Mouse (Mus musculus): ENCODE results near the gene Serpini1. TPM values are rescaled to one million over a fixed set of nuclear protein-coding genes. Genes with fewer than 3 reads are reported as not detected.
A peak's percentile ranks its signal among the peaks of the same experiment; 100 is the strongest.

Serpini1 gene
- polyA plus RNA-seq, 1 experiment from 2014 or later, result 164 TPM

GRCm38 (mm10) chr3:75556695-75557291 is 554 bp upstream of the Serpini1 start, which contains the start of gene Pdcd10:
Pdcd10 (minus strand) TSS chr3:75556856.
- Histone ChIP-seq H3K9ac (replicated peaks) (peak within 1 kb of the TSS; percentile 86), H3K4me3 (replicated peaks) (peak within 1 kb of the TSS; percentile 80), H3K27me3 (replicated peaks) (no peaks in the 10 kb centered on the region), H3K9me3 (replicated peaks) (no peaks in the 10 kb centered on the region), H3K36me3 (no peaks in the 10 kb centered on the region), H3K4me1 (peaks cover 8% of the 10 kb centered on the region), H3K27ac (replicated peaks) (peak within 1 kb of the TSS; percentile 89), H3K4me2 (peak within 1 kb of the TSS; percentile 66)
- peak; percentile 97 for ATAC-seq (ENCODE audit: low FRiP score)
- under 1% methylated on average over 35 of the region's 35 CpGs for WGBS

- H3K36me3 ChIP-seq, result no peaks in the 10 kb centered on the region
- H3K4me3 ChIP-seq (replicated peaks), result no peak overlapping the region
- no peaks in the 10 kb centered on the region for H3K9me3 ChIP-seq (replicated peaks)
- H3K4me1 ChIP-seq, result no peaks in the 10 kb centered on the region
- no peak for ATAC-seq (ENCODE audit: low FRiP score)
- H3K9ac ChIP-seq (replicated peaks), result no peak overlapping the region
- no peak overlapping the region for H3K27ac ChIP-seq (replicated peaks)
- H3K4me2 ChIP-seq, result no peak overlapping the region
- 75% methylated on average over 2 of the region's 2 CpGs for WGBS
- no peaks in the 10 kb centered on the region for H3K27me3 ChIP-seq (replicated peaks)
Measured at GRCm38 (mm10) chr3:75574074-75574473, 16.7 kb downstream of the Serpini1 start.

GRCm38 (mm10) chr3:75575582-75575981 is 18.2 kb downstream of the Serpini1 start:
- Histone ChIP-seq H3K9ac (replicated peaks) (no peak overlapping the region), H3K27me3 (replicated peaks) (no peaks in the 10 kb centered on the region), H3K27ac (replicated peaks) (no peak overlapping the region), H3K4me2 (no peak overlapping the region), H3K36me3 (no peaks in the 10 kb centered on the region), H3K4me3 (replicated peaks) (no peak overlapping the region), H3K9me3 (replicated peaks) (no peaks in the 10 kb centered on the region), H3K4me1 (no peaks in the 10 kb centered on the region)
- WGBS, result 82% methylated on average over 1 of the region's 1 CpGs
- ATAC-seq (ENCODE audit: low FRiP score), result no peak

- WGBS, result 52% methylated on average over 4 of the region's 4 CpGs
Measured at GRCm38 (mm10) chr3:75579352-75579751, 22.0 kb downstream of the Serpini1 start.

GRCm38 (mm10) chr3:75583293-75583692 is 25.9 kb downstream of the Serpini1 start:
- H3K4me1 ChIP-seq, result no peaks in the 10 kb centered on the region; the same call in 1 of the 2 replicates
- WGBS, result 80% methylated on average over 3 of the region's 3 CpGs
- H3K9me3 ChIP-seq (replicated peaks), result no peaks in the 10 kb centered on the region
- H3K4me2 ChIP-seq, result no peak overlapping the region
- H3K4me3 ChIP-seq (replicated peaks), result no peak overlapping the region
- no peak for ATAC-seq (ENCODE audit: low FRiP score)
- H3K27ac ChIP-seq (replicated peaks), result no peak overlapping the region
- no peaks in the 10 kb centered on the region for H3K36me3 ChIP-seq
- no peaks in the 10 kb centered on the region for H3K27me3 ChIP-seq (replicated peaks)
- no peak overlapping the region for H3K9ac ChIP-seq (replicated peaks)

More at GRCm38 (mm10) chr3:75579352-75579751, 22.0 kb downstream of the Serpini1 start:
- Histone ChIP-seq H3K9ac (replicated peaks) (no peak overlapping the region), H3K27me3 (replicated peaks) (no peaks in the 10 kb centered on the region), H3K4me2 (no peak overlapping the region), H3K36me3 (no peaks in the 10 kb centered on the region), H3K27ac (replicated peaks) (no peak overlapping the region), H3K9me3 (replicated peaks) (no peaks in the 10 kb centered on the region), H3K4me1 (no peaks in the 10 kb centered on the region), H3K4me3 (replicated peaks) (no peak overlapping the region)
- no peak for ATAC-seq (ENCODE audit: low FRiP score)

- H3K27me3 ChIP-seq (replicated peaks), result no peaks in the 10 kb centered on the region
- ATAC-seq (ENCODE audit: low FRiP score), result no peak
- WGBS, result 91% methylated on average over 4 of the region's 4 CpGs
- no peaks in the 10 kb centered on the region for H3K36me3 ChIP-seq
- no peak overlapping the region for H3K9ac ChIP-seq (replicated peaks)
- no peaks in the 10 kb centered on the region for H3K9me3 ChIP-seq (replicated peaks)
- H3K4me3 ChIP-seq (replicated peaks), result no peak overlapping the region
- no peaks in the 10 kb centered on the region; the same call in 1 of the 2 replicates for H3K4me1 ChIP-seq
- H3K4me2 ChIP-seq, result no peak overlapping the region
- no peak overlapping the region for H3K27ac ChIP-seq (replicated peaks)
Measured at GRCm38 (mm10) chr3:75584898-75585297, 27.6 kb downstream of the Serpini1 start.

- no peak for ATAC-seq (ENCODE audit: low FRiP score)
- Histone ChIP-seq H3K4me2 (no peak overlapping the region), H3K36me3 (no peaks in the 10 kb centered on the region), H3K9ac (replicated peaks) (no peak overlapping the region), H3K27me3 (replicated peaks) (no peaks in the 10 kb centered on the region), H3K4me1 (no peaks in the 10 kb centered on the region), H3K27ac (replicated peaks) (no peak overlapping the region), H3K9me3 (replicated peaks) (no peaks in the 10 kb centered on the region), H3K4me3 (replicated peaks) (no peak overlapping the region)
- WGBS, result 76% methylated on average over 7 of the region's 7 CpGs
Measured at GRCm38 (mm10) chr3:75611019-75611418, 53.7 kb downstream of the Serpini1 start.

GRCm38 (mm10) chr3:75624627-75625026 is 67.3 kb downstream of the Serpini1 start:
- Histone ChIP-seq H3K27ac (replicated peaks) (no peak overlapping the region), H3K4me3 (replicated peaks) (no peak overlapping the region), H3K9me3 (replicated peaks) (no peaks in the 10 kb centered on the region), H3K4me1 (no peaks in the 10 kb centered on the region), H3K4me2 (no peak overlapping the region), H3K27me3 (replicated peaks) (no peaks in the 10 kb centered on the region), H3K9ac (replicated peaks) (no peak overlapping the region), H3K36me3 (no peaks in the 10 kb centered on the region; the same call in 1 of the 2 replicates)
- no peak for ATAC-seq (ENCODE audit: low FRiP score)
- WGBS, result 87% methylated on average over 2 of the region's 2 CpGs

- H3K4me1 ChIP-seq, result peaks cover 4% of the 10 kb centered on the region; the same call in 1 of the 2 replicates
- no peaks in the 10 kb centered on the region for H3K27me3 ChIP-seq (replicated peaks)
- no peak overlapping the region for H3K4me3 ChIP-seq (replicated peaks)
- H3K36me3 ChIP-seq, result no peaks in the 10 kb centered on the region
- 71% methylated on average over 4 of the region's 4 CpGs for WGBS
- ATAC-seq (ENCODE audit: low FRiP score), result no peak
- H3K9ac ChIP-seq (replicated peaks), result no peak overlapping the region
- H3K4me2 ChIP-seq, result no peak overlapping the region
- H3K27ac ChIP-seq (replicated peaks), result no peak overlapping the region
- H3K9me3 ChIP-seq (replicated peaks), result no peaks in the 10 kb centered on the region
Measured at GRCm38 (mm10) chr3:75630988-75631615, 73.8 kb downstream of the Serpini1 start.

- Histone ChIP-seq H3K4me3 (replicated peaks) (no peak overlapping the region), H3K27me3 (replicated peaks) (no peaks in the 10 kb centered on the region), H3K9ac (replicated peaks) (no peak overlapping the region), H3K36me3 (no peaks in the 10 kb centered on the region), H3K4me2 (no peak overlapping the region), H3K9me3 (replicated peaks) (no peaks in the 10 kb centered on the region), H3K27ac (replicated peaks) (no peak overlapping the region), H3K4me1 (peaks cover 4% of the 10 kb centered on the region; the same call in 1 of the 2 replicates)
- peak; percentile 26; the same call in 1 of the 2 replicates for ATAC-seq (ENCODE audit: low FRiP score)
- 89% methylated on average over 1 of the region's 1 CpGs for WGBS
Measured at GRCm38 (mm10) chr3:75633221-75633620, 75.9 kb downstream of the Serpini1 start.

GRCm38 (mm10) chr3:75633635-75634034 is 76.3 kb downstream of the Serpini1 start:
- H3K36me3 ChIP-seq, result no peaks in the 10 kb centered on the region
- WGBS, result 38% methylated on average over 4 of the region's 4 CpGs
- H3K27me3 ChIP-seq (replicated peaks), result no peaks in the 10 kb centered on the region
- H3K9me3 ChIP-seq (replicated peaks), result no peaks in the 10 kb centered on the region
- ATAC-seq (ENCODE audit: low FRiP score), result peak; percentile 52; the same call in 1 of the 2 replicates
- H3K27ac ChIP-seq (replicated peaks), result no peak overlapping the region
- H3K4me3 ChIP-seq (replicated peaks), result no peak overlapping the region
- H3K9ac ChIP-seq (replicated peaks), result no peak overlapping the region
- H3K4me1 ChIP-seq, result peaks cover 4% of the 10 kb centered on the region; the same call in 1 of the 2 replicates
- no peak overlapping the region for H3K4me2 ChIP-seq

GRCm38 (mm10) chr3:75635648-75636047 is 78.3 kb downstream of the Serpini1 start:
- 89% methylated on average over 1 of the region's 1 CpGs for WGBS
- Histone ChIP-seq H3K9me3 (replicated peaks) (no peaks in the 10 kb centered on the region), H3K4me3 (replicated peaks) (no peak overlapping the region)

More at GRCm38 (mm10) chr3:75635648-75636047, 78.3 kb downstream of the Serpini1 start:
- no peak for ATAC-seq (ENCODE audit: low FRiP score)
- no peak overlapping the region for H3K4me2 ChIP-seq
- no peaks in the 10 kb centered on the region for H3K27me3 ChIP-seq (replicated peaks)
- peaks cover 4% of the 10 kb centered on the region; the same call in 1 of the 2 replicates for H3K4me1 ChIP-seq
- H3K36me3 ChIP-seq, result no peaks in the 10 kb centered on the region
- no peak overlapping the region for H3K27ac ChIP-seq (replicated peaks)
- no peak overlapping the region for H3K9ac ChIP-seq (replicated peaks)

All from neural tube, embryonic 15.5 days (tissue).